Mouse (Mus musculus) adrenal gland, adult 2 months (tissue): ENCODE results near the gene Jund. TPM values are rescaled to one million over a fixed set of nuclear protein-coding genes. Genes with fewer than 3 reads are reported as not detected.
A peak's percentile ranks its signal among the peaks of the same experiment; 100 is the strongest.

Experiments
- DNase-seq: peaks from one replicate; pipeline ENCODE4 v3.0.0; 2021
- polyA plus RNA-seq: library from polyadenylated mRNA; depleted of rRNA; stranded (reverse); fragments of >200 nt; gene quantifications from 2 replicates; pipeline ENCODE4 v1.2.3, GENCODE M21; 2012
- total RNA-seq, 2 experiments: library from RNA; stranded (reverse); gene quantifications; 2 replicates each; pipeline ENCODE4 v1.2.3; 2021

Gene Jund
- total and polyA plus RNA-seq, 3 experiments = 214 to 1,009 (median 246) TPM

GRCm38 (mm10) chr8:70725792-70726447 lies 27.2 kb downstream of the Jund start:
- peak; percentile 21 for DNase-seq

- DNase-seq = no peak
Observed at GRCm38 (mm10) chr8:70726721-70727120, 28.0 kb downstream of the Jund start.

GRCm38 (mm10) chr8:70729808-70730475 lies 31.2 kb downstream of the Jund start:
- DNase-seq = no peak

GRCm38 (mm10) chr8:70730956-70731355 lies 32.2 kb downstream of the Jund start:
- DNase-seq = no peak

GRCm38 (mm10) chr8:70737705-70738104 lies 39.0 kb downstream of the Jund start:
- no peak for DNase-seq

GRCm38 (mm10) chr8:70738211-70738610 lies 39.5 kb downstream of the Jund start:
- DNase-seq = no peak

GRCm38 (mm10) chr8:70741661-70742060 lies 42.9 kb downstream of the Jund start:
- no peak for DNase-seq

GRCm38 (mm10) chr8:70742176-70742575 lies 43.4 kb downstream of the Jund start:
- no peak for DNase-seq

GRCm38 (mm10) chr8:70742981-70743655 lies 44.4 kb downstream of the Jund start:
- no peak for DNase-seq

- peak; percentile 85 for DNase-seq
Observed at GRCm38 (mm10) chr8:70743656-70744590, 45.2 kb downstream of the Jund start.

GRCm38 (mm10) chr8:70744806-70745205 lies 46.1 kb downstream of the Jund start:
- no peak for DNase-seq

GRCm38 (mm10) chr8:70745691-70746220 lies 47.0 kb downstream of the Jund start:
- DNase-seq = no peak

- no peak for DNase-seq
Observed at GRCm38 (mm10) chr8:70746676-70747075, 47.9 kb downstream of the Jund start.

- no peak for DNase-seq
Observed at GRCm38 (mm10) chr8:70747211-70747890, 48.6 kb downstream of the Jund start.

- no peak for DNase-seq
Observed at GRCm38 (mm10) chr8:70748246-70749096, 49.7 kb downstream of the Jund start.

GRCm38 (mm10) chr8:70749097-70749674 lies 50.4 kb downstream of the Jund start:
- no peak for DNase-seq
